Mouse (Mus musculus) B cell, adult 2 months (primary cell): ENCODE measurements around the gene Nup93.

Experiments used
- DNase-seq, 2 experiments: peaks; one replicate each; pipeline ENCODE4 v3.0.0; 2022

The Nup93 gene

GRCm38 (mm10) chr8:94270309-94270708, 55.9 kb downstream of the Nup93 start:
- DNase-seq: no peak

- no peak for DNase-seq
Measured at GRCm38 (mm10) chr8:94271102-94271501, 56.7 kb downstream of the Nup93 start.

- no peak for DNase-seq
Measured at GRCm38 (mm10) chr8:94272612-94273011, 58.2 kb downstream of the Nup93 start.

GRCm38 (mm10) chr8:94273289-94273850, 59.0 kb downstream of the Nup93 start:
- no peak for DNase-seq

- no peak for DNase-seq
Measured at GRCm38 (mm10) chr8:94274030-94274429, 59.7 kb downstream of the Nup93 start.

- DNase-seq: no peak
Measured at GRCm38 (mm10) chr8:94278295-94278694, 63.9 kb downstream of the Nup93 start.

GRCm38 (mm10) chr8:94280001-94280613, 65.7 kb downstream of the Nup93 start:
- no peak for DNase-seq

- no peak for DNase-seq
Measured at GRCm38 (mm10) chr8:94282453-94282985, 68.2 kb downstream of the Nup93 start.

GRCm38 (mm10) chr8:94284204-94284603, 69.8 kb downstream of the Nup93 start:
- DNase-seq: no peak

- no peak for DNase-seq
Measured at GRCm38 (mm10) chr8:94290606-94291005, 76.2 kb downstream of the Nup93 start.

GRCm38 (mm10) chr8:94292072-94292471, 77.7 kb downstream of the Nup93 start:
- DNase-seq: no peak

- DNase-seq: no peak
Measured at GRCm38 (mm10) chr8:94292626-94293025, 78.3 kb downstream of the Nup93 start.

GRCm38 (mm10) chr8:94295687-94296086, 81.3 kb downstream of the Nup93 start:
- DNase-seq: no peak

- no peak for DNase-seq
Measured at GRCm38 (mm10) chr8:94296312-94296991, 82.1 kb downstream of the Nup93 start.

- no peak for DNase-seq
Measured at GRCm38 (mm10) chr8:94297101-94297500, 82.7 kb downstream of the Nup93 start.

GRCm38 (mm10) chr8:94300809-94301208, 86.4 kb downstream of the Nup93 start:
- no peak for DNase-seq

- no peak for DNase-seq
Measured at GRCm38 (mm10) chr8:94304412-94304811, 90.0 kb downstream of the Nup93 start.

GRCm38 (mm10) chr8:94306989-94307513, 92.7 kb downstream of the Nup93 start:
- no peak for DNase-seq

GRCm38 (mm10) chr8:94307652-94308051, 93.3 kb downstream of the Nup93 start:
- no peak for DNase-seq

GRCm38 (mm10) chr8:94314069-94314468, 99.7 kb downstream of the Nup93 start:
- DNase-seq: no peak

GRCm38 (mm10) chr8:94317249-94317648, 102.9 kb downstream of the Nup93 start:
- DNase-seq: no peak

- no peak for DNase-seq
Measured at GRCm38 (mm10) chr8:94317691-94318090, 103.3 kb downstream of the Nup93 start.

- no peak for DNase-seq
Measured at GRCm38 (mm10) chr8:94320036-94320435, 105.7 kb downstream of the Nup93 start.

- no peak for DNase-seq
Measured at GRCm38 (mm10) chr8:94322083-94322482, 107.7 kb downstream of the Nup93 start.
